Mouse (Mus musculus) ovary, postnatal 10 days (tissue): Measurements from ENCODE around the gene Ahcy.
"Not testable (repeated sequence)": the region's sequence is repeated elsewhere in the genome, so short reads cannot be mapped to it uniquely, and the experiment has no call there.

Experiments
- DNase-seq: peaks from one replicate; pipeline ENCODE4 v3.0.0; 2022; ENCODE audit warnings: low spot score

The Ahcy gene

DNA sequence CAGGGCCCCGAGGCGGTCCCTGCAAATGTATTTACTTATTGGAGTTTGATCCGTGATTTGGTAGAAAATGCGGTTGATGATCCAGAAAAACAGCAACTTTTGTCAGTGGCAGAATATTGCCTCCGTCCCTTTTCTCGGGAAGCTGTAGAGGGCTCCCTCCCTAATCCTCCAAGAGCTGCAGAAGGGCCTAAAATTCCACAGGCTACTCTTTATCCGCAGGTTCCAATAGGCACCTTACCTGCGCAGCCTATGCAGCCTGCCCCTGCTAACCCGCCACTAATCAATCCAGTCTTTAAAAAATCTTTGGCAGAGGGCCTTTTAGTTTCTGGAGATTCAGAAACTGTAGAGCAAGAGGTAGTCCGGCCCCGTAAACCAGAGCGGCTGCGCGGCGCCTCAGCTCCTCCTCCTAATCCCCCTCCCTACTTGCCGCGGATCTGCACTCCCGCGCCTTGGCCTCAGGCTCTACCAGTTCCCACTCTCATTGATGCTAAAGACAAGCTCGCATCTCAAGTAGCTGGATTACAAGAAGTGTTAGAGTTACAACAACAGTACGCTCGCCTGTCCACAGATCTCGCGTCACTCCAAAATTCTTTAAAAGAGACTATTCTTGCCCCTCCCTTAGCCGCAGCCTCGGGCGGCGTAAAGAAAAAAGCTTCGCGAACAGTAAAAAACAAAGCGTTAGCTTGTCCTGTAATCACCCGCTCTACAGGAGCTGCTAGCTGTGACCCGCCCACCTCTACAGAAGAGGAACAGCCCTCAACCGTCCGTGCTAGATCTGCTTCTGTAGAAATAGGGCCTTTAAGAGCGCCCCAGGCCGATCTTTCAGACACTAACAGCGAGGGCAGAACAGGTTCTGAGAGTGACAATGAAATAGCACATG lies 55.3 kb downstream of the Ahcy start:
- peak; percentile 32 for DNase-seq

GRCm38 (mm10) chr2:155018251-155018755 lies 56.0 kb downstream of the Ahcy start, which contains the start of gene Gm14226:
Gm14226 (plus strand) TSS chr2:155018266.
- DNase-seq: not testable (repeated sequence)

DNA sequence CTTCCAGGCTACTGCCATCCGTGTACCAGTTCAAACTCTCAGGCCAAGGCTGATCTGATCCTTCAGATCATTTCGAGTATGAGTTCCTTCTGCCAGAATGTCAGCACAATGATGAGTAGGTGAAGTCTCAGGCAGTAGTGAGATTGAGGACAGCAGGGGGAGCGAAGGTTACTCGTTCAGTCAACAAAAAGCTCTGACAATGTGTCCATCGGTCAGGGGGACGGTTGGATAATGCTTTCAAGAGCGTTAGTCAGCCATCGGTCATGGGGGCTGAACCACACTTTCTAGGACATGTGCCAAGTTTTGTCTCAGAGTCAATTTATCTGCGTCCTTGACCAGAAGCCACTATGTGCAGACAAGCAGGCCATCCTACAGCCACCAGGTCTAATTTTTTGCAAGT lies 57.5 kb downstream of the Ahcy start:
- not testable (repeated sequence) for DNase-seq

DNA sequence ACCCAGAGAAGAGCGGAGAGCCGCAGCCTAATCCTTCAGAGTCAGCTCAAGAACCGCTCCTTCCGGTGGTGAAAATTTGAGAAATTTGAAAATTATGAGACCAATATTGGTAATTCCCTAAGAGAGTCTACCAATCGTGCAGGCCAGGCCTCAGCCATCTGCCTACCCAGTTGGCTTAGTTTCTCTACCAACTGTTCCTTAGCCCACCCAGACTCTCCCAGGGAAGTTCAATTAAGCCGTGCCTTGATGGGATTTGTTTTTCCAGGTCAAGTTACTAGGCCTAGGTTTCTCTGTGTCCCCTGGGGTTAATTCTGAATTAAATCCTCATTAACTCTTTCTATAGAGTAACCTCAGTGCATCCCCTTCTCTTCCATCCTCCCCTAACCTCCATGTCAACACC lies 61.3 kb downstream of the Ahcy start:
- no peak for DNase-seq

DNA sequence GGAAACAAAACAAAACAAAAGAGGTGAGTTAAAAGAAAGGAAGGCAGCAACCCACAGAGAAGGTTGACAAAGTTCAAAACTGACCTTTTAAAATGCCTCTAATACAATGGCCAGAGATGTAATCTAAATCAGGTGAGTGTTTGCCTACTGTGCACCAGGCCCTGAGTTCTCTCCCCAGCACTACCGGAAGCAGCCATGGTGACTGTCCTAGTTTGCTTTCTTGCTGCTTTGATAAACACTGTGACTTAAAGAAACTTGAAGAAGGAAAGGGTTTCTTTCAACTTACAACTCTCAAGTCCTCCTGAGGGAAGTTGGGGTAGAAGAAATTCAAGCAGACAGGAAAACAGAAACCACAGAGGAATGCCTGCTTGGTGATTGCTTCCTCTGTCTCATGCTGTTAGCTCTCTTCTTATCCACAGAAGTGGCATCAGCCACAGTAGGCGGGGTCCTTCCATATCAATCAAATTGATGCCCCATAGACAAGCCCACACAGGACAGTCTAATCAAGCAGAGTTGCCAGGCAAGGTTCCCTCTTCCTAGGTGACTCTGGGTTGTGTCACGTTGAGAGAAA lies 63.1 kb downstream of the Ahcy start:
- no peak for DNase-seq
